Mouse (Mus musculus) heart, embryonic 10.5 days (tissue): Measurements from ENCODE around the gene St3gal2. TPM values are rescaled to one million over a fixed set of nuclear protein-coding genes. Genes with fewer than 3 reads are reported as not detected.
"Not testable (repeated sequence)": the region's sequence is repeated elsewhere in the genome, so short reads cannot be mapped to it uniquely, and the experiment has no call there.

Experiments
- DNase-seq: peaks from one replicate; pipeline ENCODE4 v3.0.0-alpha.2; 2017; ENCODE audit warnings: low spot score
- H3K27ac ChIP-seq: fragments of 300-500 bp; sonication (generic); 2 replicates; pipeline ENCODE4 v1.5.1; 2016; ENCODE audit warnings: mild to moderate bottlenecking
- H3K27me3 ChIP-seq: fragments of 300-500 bp; sonication (generic); 2 replicates; pipeline ENCODE4 v1.6.1; 2016; ENCODE audit warnings: mild to moderate bottlenecking; ENCODE audit not compliant: poor library complexity, insufficient read depth, severe bottlenecking
- H3K36me3 ChIP-seq: fragments of 300-500 bp; sonication (generic); 2 replicates; pipeline ENCODE4 v1.6.1; 2016; ENCODE audit warnings: mild to moderate bottlenecking, moderate library complexity
- H3K4me1 ChIP-seq: fragments of 300-500 bp; sonication (generic); 2 replicates; pipeline ENCODE4 v1.6.1; 2016; ENCODE audit warnings: mild to moderate bottlenecking
- H3K4me3 ChIP-seq: fragments of 300-500 bp; sonication (generic); 2 replicates; pipeline ENCODE4 v1.5.1; 2016; ENCODE audit warnings: mild to moderate bottlenecking, moderate library complexity
- H3K9me3 ChIP-seq: fragments of 300-500 bp; sonication (generic); 2 replicates; pipeline ENCODE4 v1.6.1; 2016; ENCODE audit warnings: mild to moderate bottlenecking, moderate library complexity
- WGBS: fragments of 180-500 bp; shearing (Covaris S2); methylation state at CpG from one replicate; pipeline ENCODE4 v1.1.7; 2016; 5-methylcytosine and 5-hydroxymethylcytosine counted together
- polyA plus RNA-seq: library from polyadenylated mRNA; unstranded; fragments of >200 nt; fragmentation: Nextera tagmentation; extraction: Ambion mirVana; gene quantifications from 2 replicates; pipeline ENCODE4 v1.2.1, GENCODE M21; 2016

St3gal2 gene
- polyA plus RNA-seq, 1 experiment from 2014 or later = 30.2 TPM

GRCm38 (mm10) chr8:110895254-110895653 lies 24.5 kb upstream of the St3gal2 start:
- peaks cover 45% of the 10 kb centered on the region for H3K36me3 ChIP-seq

GRCm38 (mm10) chr8:110895812-110896211 lies 23.9 kb upstream of the St3gal2 start:
- Histone ChIP-seq H3K27me3 (no peaks in the 10 kb centered on the region), H3K4me1 (0 out of 2 replicates have a peak, but pooled peaks cover 3% of the 10 kb centered on the region), H3K36me3 (peaks cover 45% of the 10 kb centered on the region), H3K9me3 (no peaks in the 10 kb centered on the region), H3K4me3 (no peak overlapping the region), H3K27ac (no peak overlapping the region)
- no peak for DNase-seq
- 92% methylated on average over 13 of the region's 13 CpGs for WGBS

More at GRCm38 (mm10) chr8:110895254-110895653, 24.5 kb upstream of the St3gal2 start:
- 69% methylated on average over 9 of the region's 9 CpGs for WGBS
- Histone ChIP-seq H3K27me3 (no peaks in the 10 kb centered on the region), H3K4me1 (peaks cover 7% of the 10 kb centered on the region; the same call in 1 of the 2 replicates), H3K9me3 (no peaks in the 10 kb centered on the region), H3K27ac (no peak overlapping the region), H3K4me3 (no peak overlapping the region)
- no peak for DNase-seq

GRCm38 (mm10) chr8:110897495-110897894 lies 22.2 kb upstream of the St3gal2 start:
- H3K9me3 ChIP-seq = no peaks in the 10 kb centered on the region
- H3K4me1 ChIP-seq = peaks cover 11% of the 10 kb centered on the region; the same call in 1 of the 2 replicates
- H3K27ac ChIP-seq = no peak overlapping the region
- H3K27me3 ChIP-seq = no peaks in the 10 kb centered on the region
- no peak for DNase-seq
- WGBS = 94% methylated on average over 6 of the region's 6 CpGs
- no peak overlapping the region for H3K4me3 ChIP-seq
- H3K36me3 ChIP-seq = peaks cover 41% of the 10 kb centered on the region

- Histone ChIP-seq H3K9me3 (no peaks in the 10 kb centered on the region), H3K4me3 (no peak overlapping the region), H3K36me3 (peaks cover 20% of the 10 kb centered on the region), H3K4me1 (peaks cover 8% of the 10 kb centered on the region; the same call in 1 of the 2 replicates), H3K27ac (no peak overlapping the region), H3K27me3 (no peaks in the 10 kb centered on the region)
- DNase-seq = no peak
- WGBS = 62% methylated on average over 3 of the region's 3 CpGs
Measured at GRCm38 (mm10) chr8:110901056-110901455, 18.7 kb upstream of the St3gal2 start.

GRCm38 (mm10) chr8:110901839-110902578 lies 17.7 kb upstream of the St3gal2 start, which contains the start of gene Fuk:
TSS of gene Fuk (minus strand) at chr8:110902488.
- no peaks in the 10 kb centered on the region for H3K27me3 ChIP-seq
- H3K9me3 ChIP-seq = no peaks in the 10 kb centered on the region
- H3K36me3 ChIP-seq = peaks cover 20% of the 10 kb centered on the region
- H3K4me1 ChIP-seq = peaks cover 8% of the 10 kb centered on the region; the same call in 1 of the 2 replicates
- peak within 1 kb of the TSS; percentile 86 for H3K27ac ChIP-seq
- 3% methylated on average over 30 of the region's 30 CpGs for WGBS
- DNase-seq = peak; percentile 92
- peak within 1 kb of the TSS; percentile 92 for H3K4me3 ChIP-seq

GRCm38 (mm10) chr8:110902579-110902965 lies 17.1 kb upstream of the St3gal2 start:
- H3K27ac ChIP-seq = peak overlapping the region; percentile 86; the same call in 1 of the 2 replicates
- peaks cover 15% of the 10 kb centered on the region for H3K36me3 ChIP-seq
- H3K27me3 ChIP-seq = no peaks in the 10 kb centered on the region
- no peaks in the 10 kb centered on the region for H3K9me3 ChIP-seq
- 74% methylated on average over 2 of the region's 2 CpGs for WGBS
- DNase-seq = no peak
- peak overlapping the region; percentile 92 for H3K4me3 ChIP-seq
- peaks cover 8% of the 10 kb centered on the region; the same call in 1 of the 2 replicates for H3K4me1 ChIP-seq

- Histone ChIP-seq H3K36me3 (no peaks in the 10 kb centered on the region), H3K4me3 (no peak overlapping the region), H3K9me3 (no peaks in the 10 kb centered on the region), H3K27ac (no peak overlapping the region), H3K4me1 (peaks cover 8% of the 10 kb centered on the region; the same call in 1 of the 2 replicates), H3K27me3 (no peaks in the 10 kb centered on the region)
- DNase-seq = no peak
- WGBS = 84% methylated on average over 6 of the region's 6 CpGs
Measured at GRCm38 (mm10) chr8:110905404-110905803, 14.3 kb upstream of the St3gal2 start.

GRCm38 (mm10) chr8:110906682-110907081 lies 13.0 kb upstream of the St3gal2 start:
- peaks cover 6% of the 10 kb centered on the region; the same call in 1 of the 2 replicates for H3K4me1 ChIP-seq
- H3K27ac ChIP-seq = no peak overlapping the region
- H3K36me3 ChIP-seq = no peaks in the 10 kb centered on the region
- no peaks in the 10 kb centered on the region for H3K9me3 ChIP-seq
- 79% methylated on average over 1 of the region's 1 CpGs for WGBS
- no peak overlapping the region for H3K4me3 ChIP-seq
- H3K27me3 ChIP-seq = no peaks in the 10 kb centered on the region
- no peak for DNase-seq

- not testable (repeated sequence) for DNase-seq, H3K4me3 ChIP-seq, H3K9me3 ChIP-seq, H3K36me3 ChIP-seq, H3K4me1 ChIP-seq, H3K27ac ChIP-seq, H3K27me3 ChIP-seq
Measured at GRCm38 (mm10) chr8:110909850-110910249, 9.9 kb upstream of the St3gal2 start.

- Histone ChIP-seq H3K4me1 (no peaks in the 10 kb centered on the region), H3K27me3 (no peaks in the 10 kb centered on the region), H3K9me3 (no peaks in the 10 kb centered on the region), H3K4me3 (no peak overlapping the region), H3K27ac (no peak overlapping the region), H3K36me3 (no peaks in the 10 kb centered on the region)
- WGBS = 80% methylated on average over 15 of the region's 15 CpGs
- DNase-seq = no peak
Measured at GRCm38 (mm10) chr8:110911576-110912570, 7.8 kb upstream of the St3gal2 start.

- Histone ChIP-seq H3K27me3 (no peaks in the 10 kb centered on the region), H3K27ac (no peak overlapping the region), H3K4me1 (peaks cover 32% of the 10 kb centered on the region), H3K9me3 (no peaks in the 10 kb centered on the region), H3K36me3 (no peaks in the 10 kb centered on the region), H3K4me3 (no peak overlapping the region)
- DNase-seq = no peak
- 68% methylated on average over 2 of the region's 2 CpGs for WGBS
Measured at GRCm38 (mm10) chr8:110917415-110917814, 2.3 kb upstream of the St3gal2 start.

GRCm38 (mm10) chr8:110918027-110918426 lies 1.7 kb upstream of the St3gal2 start:
- H3K4me1 ChIP-seq = peaks cover 32% of the 10 kb centered on the region
- DNase-seq = no peak
- no peaks in the 10 kb centered on the region for H3K27me3 ChIP-seq
- no peak overlapping the region for H3K4me3 ChIP-seq
- no peak overlapping the region for H3K27ac ChIP-seq
- WGBS = 82% methylated on average over 11 of the region's 11 CpGs
- 0 out of 2 replicates have a peak, but pooled peaks cover 4% of the 10 kb centered on the region for H3K36me3 ChIP-seq
- H3K9me3 ChIP-seq = no peaks in the 10 kb centered on the region
